Mouse (Mus musculus) brain, embryonic 14.5 days (tissue): ENCODE data around the gene Slc5a3.

ENCODE experiments used
- CTCF ChIP-seq: fragments of 200-500 bp; IDR thresholded peaks from 2 replicates; pipeline ENCODE4 v1.5.1; 2012; ENCODE audit warnings: inconsistent platforms, mild to moderate bottlenecking, moderate library complexity, borderline replicate concordance; ENCODE audit not compliant: insufficient read depth, insufficient read length; ENCODE audit errors: extremely low read depth
- POLR2A ChIP-seq: fragments of 200-500 bp; IDR thresholded peaks from 2 replicates; pipeline ENCODE4 v1.6.1; 2012; ENCODE audit warnings: mild to moderate bottlenecking, inconsistent platforms, borderline replicate concordance; ENCODE audit not compliant: poor library complexity, insufficient read depth, insufficient read length, severe bottlenecking; ENCODE audit errors: extremely low read depth

- TF ChIP-seq CTCF (no peak), POLR2A (no peak)
Observed at GRCm38 (mm10) chr16:92099598-92099997, 41.5 kb downstream of the Slc5a3 start.
